Mouse (Mus musculus) left cerebral cortex, postnatal 14 days (tissue): ENCODE data around the gene Mus81. TPM values are rescaled to one million over a fixed set of nuclear protein-coding genes. Genes with fewer than 3 reads are reported as not detected.
"Not testable (repeated sequence)": the region's sequence is repeated elsewhere in the genome, so short reads cannot be mapped to it uniquely, and the experiment has no call there.

Experiments
- DNase-seq, 2 experiments: peaks; one replicate each; pipeline ENCODE4 v3.0.0; 2021 to 2022; ENCODE audit warnings: low spot score in 2 of 2, mixed read lengths in 1 of 2
- intact Hi-C: fragments of 180-260 bp; cut with DNase I; formaldehyde crosslinking; loops from one replicate; pipeline ENCODE4 v1.15.1; 2025
- total RNA-seq, 2 experiments: library from RNA; stranded (reverse); gene quantifications; 2 replicates each; pipeline ENCODE4 v1.2.3; 2021

Gene Mus81
- total RNA-seq, 2 experiments from 2014 or later: 33.7 to 37.0 TPM

DNA sequence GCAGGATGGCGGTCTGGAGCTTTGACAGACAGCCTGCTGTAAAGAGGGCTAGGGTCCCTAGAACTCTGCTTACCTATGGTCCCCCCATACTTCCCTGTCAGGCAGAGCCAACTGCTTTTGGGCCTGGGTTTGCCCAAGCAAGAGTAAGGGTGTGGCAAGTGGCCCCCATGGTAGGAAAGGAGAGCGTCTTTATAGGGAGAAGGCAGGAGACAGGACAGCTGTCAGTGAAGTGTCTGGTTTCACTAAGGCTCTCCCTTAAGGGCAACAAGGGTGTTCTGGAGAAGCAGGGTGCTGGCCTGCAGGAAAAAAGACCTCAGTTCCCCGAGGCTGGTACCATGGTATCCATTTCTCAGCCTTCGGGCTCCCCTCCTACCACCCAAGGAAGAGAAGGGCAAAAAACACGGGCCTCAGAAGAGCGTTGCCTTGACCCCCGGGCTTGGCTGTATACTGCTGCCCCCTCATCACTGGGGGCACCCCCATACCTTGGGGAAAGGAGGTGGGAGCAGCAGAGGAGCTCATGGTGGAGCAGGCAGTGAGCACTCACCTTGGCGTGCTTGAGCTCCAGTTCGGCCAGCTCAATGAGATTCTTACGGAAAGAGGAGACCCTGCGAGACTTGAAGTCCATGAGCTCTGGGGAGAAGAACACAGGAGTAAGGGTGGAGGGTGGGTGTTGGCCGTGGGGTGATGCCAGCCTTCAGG lies 7.3 kb upstream of the Mus81 start:
- DNase-seq: no peak
- intact Hi-C loops: no loop called here

- intact Hi-C loops: no loop called here
- no peak for DNase-seq
Observed at GRCm38 (mm10) chr19:5494314-5494713, 6.1 kb upstream of the Mus81 start.

DNA sequence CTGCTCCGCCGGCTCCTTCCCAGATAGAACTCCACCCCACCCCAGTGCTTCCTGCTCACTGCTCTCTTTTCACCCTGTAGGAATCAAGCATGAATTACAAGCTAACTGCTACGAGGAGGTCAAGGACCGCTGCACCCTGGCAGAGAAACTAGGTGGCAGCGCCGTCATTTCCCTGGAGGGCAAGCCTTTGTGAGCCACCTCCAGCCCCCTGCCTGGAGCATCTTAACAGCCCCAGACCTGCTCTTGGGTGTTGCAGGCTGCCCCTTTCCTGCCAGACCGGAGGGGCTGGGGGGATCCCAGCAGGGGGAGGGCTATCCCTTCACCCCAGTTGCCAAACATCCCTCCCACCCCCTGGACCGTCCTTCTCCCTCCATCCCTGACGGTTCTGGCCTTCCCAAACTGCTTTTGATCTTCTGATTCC lies 5.1 kb upstream of the Mus81 start:
- intact Hi-C loops, DNase-seq: not testable (repeated sequence)

GRCm38 (mm10) chr19:5492641-5493040 lies 4.4 kb upstream of the Mus81 start:
- DNase-seq: no peak
- intact Hi-C loops: no loop called here

- intact Hi-C loops: no loop called here
- DNase-seq: peak; percentile 81 to 83
Observed at GRCm38 (mm10) chr19:5490898-5491708, 2.9 kb upstream of the Mus81 start.

- intact Hi-C loops: no loop called here
- peak; percentile 95 for DNase-seq
Observed at GRCm38 (mm10) chr19:5490313-5490897, 2.2 kb upstream of the Mus81 start, which contains the start of gene Cfl1. TSS of gene Cfl1 (plus strand) at chr19:5490455.

- not testable (repeated sequence) for DNase-seq
- intact Hi-C loops: loop anchor here (2.0 kb wide), 1 partner anchor 29 kb away; the partner anchor contains the start of gene Fibp
Observed at GRCm38 (mm10) chr19:5489721-5490120, 1.5 kb upstream of the Mus81 start.

DNA sequence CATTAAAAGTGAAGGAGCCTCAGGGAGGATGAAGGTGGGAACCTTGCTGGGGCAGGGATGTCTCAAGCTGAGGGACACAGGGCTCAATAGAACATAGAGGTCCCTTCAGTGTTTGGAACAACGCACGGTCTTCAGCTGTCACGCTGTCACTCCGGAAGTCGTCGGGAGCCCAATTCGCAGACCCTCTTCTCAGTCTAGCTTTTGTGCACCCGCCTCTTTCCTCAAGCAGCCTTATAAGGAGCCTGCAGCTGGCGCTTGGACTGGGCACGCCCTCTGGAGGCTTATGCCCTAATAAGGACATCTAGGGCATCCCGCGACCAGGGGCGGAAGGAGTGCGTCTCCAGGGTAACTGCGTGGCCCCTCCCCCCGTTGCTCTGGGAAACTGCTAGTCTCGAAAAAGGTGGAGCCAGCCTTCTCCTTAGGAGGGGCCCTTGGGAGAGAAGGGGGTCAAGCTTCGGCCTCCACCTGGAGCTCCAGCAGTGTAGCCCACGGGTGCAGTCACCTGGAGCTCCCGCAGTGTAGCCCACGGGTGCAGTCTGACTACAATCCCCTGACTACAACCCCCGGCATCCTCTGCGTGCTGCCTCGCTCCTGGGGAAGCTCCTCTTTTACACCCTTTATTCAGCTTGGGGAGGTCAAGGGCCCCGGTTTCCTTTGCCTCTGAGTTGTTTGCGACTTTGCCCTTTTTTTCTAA lies 823 bp upstream of the Mus81 start:
- DNase-seq: peak; percentile 98 to 99
- intact Hi-C loops: loop anchor here (2.0 kb wide), 1 partner anchor 28 kb away; the partner anchor contains the start of gene Fibp

GRCm38 (mm10) chr19:5486771-5487170 lies 1.4 kb downstream of the Mus81 start:
- no peak for DNase-seq
- intact Hi-C loops: no loop called here

- intact Hi-C loops: no loop called here
Observed at GRCm38 (mm10) chr19:5486286-5486685, 1.9 kb downstream of the Mus81 start.

DNA sequence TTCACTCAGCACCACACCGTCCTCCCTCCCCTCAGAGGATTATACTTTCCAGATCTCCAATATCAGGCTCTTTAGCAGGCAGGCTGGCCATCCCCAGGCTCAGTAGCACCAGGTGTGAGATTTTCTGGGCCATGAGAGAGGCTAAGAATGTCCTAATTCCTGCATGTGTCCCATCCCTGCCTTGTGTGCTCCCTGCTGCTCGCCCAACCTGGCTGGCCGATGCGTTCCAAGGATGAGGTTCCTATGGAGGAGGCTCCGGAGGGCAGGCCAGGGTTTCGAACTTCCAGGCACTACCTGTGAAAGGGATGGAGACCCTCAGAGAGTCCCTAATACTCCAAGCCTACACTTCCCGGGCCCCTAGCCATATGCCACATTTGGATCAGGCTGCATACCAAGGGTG lies 2.4 kb downstream of the Mus81 start:
- intact Hi-C loops: no loop called here
- DNase-seq: no peak

More at GRCm38 (mm10) chr19:5486286-5486685, 1.9 kb downstream of the Mus81 start:
- DNase-seq: no peak

- DNase-seq: no peak
- intact Hi-C loops: no loop called here
Observed at GRCm38 (mm10) chr19:5485371-5485770, 2.8 kb downstream of the Mus81 start.

DNA sequence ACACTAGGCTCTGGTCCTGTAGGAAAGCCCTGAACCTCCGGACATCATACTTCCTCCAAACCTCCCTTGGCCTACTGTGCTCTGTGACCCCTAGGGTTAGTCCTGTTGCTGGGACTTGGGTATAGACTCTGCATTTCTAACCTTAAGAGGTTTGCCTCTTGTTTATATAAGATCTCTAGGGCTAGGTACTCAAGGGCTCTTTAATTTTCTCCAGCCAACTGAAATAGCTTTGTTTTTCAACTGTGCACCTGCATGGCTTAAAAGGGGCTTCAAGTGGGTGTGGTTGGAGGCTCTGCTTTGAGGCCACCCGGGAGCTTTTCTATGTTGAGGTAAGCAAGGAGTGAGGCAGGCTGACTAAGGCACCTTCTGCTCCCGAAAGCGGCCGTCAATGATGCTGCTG lies 3.7 kb downstream of the Mus81 start:
- no peak for DNase-seq

DNA sequence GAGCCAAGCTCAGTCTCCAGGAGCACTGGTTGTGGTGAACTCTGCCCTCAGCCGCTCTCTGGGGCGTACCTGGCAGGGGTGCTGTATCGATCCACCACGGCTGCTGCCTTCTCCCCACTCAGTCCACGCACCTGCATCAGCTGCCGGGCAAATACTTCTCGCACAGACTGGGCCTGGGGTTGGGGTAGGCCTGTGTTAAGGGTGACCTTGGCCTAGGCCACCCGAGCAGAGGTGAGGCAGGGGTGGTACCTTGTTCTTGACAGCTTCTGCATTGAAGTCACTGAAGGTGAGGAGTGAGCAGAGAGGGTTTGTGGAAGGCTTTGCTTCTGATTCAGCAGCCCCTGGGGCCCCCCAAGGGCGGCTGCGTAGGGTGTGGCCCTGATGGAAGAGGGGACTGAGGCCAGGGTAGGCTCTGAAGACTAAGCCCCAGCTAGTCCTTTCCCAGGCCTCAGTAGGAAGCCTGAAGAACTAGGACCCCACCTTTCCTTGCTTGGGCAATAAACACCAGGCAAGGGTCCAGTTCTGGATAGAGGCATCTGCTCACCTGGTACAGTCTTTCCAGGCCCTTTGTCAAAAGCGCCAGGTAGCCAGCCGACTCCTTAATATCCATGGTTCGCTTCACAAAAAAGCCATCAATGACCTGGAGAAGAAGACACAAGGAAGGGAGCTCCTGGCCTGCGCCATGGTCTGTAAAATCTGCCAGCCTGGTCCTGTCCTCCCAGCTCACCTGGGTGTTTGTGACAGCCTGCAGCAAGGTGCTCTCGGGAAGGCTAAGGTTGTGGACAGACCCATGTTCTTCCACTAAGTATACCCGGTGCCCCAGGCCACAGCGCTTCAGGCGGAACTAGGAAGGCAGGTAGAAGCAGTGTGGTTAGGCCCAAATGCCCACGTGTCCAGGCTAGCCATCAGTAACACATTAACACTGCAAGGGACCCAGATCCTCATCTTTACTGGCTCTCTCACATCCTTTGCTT lies 4.5 kb downstream of the Mus81 start:
- DNase-seq: no peak
- intact Hi-C loops: no loop called here

More for the DNA sequence above, 3.7 kb downstream of the Mus81 start:
- intact Hi-C loops: no loop called here

DNA sequence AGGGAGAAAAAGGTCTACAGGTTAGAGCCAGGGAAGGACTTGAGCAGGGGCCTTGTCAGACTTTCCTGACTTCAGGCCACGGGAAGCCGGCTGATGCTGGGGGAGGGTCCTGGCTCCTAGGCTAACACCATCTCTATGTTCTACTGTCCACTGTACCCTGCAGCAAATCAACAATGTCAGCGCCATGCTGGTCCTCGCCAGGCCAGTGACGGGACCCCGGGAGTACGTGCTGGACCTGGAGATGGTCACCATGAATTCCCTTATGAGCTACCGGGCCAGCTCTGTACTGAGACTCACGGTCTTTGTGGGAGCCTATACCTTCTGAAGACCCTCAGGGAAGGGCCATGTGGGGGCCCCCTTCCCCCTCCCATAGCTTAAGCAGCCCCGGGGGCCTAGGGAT lies 6.8 kb downstream of the Mus81 start:
- intact Hi-C loops: no loop called here
- DNase-seq: no peak

- intact Hi-C loops: no loop called here
- no peak for DNase-seq
Observed at GRCm38 (mm10) chr19:5480016-5480415, 8.2 kb downstream of the Mus81 start.

DNA sequence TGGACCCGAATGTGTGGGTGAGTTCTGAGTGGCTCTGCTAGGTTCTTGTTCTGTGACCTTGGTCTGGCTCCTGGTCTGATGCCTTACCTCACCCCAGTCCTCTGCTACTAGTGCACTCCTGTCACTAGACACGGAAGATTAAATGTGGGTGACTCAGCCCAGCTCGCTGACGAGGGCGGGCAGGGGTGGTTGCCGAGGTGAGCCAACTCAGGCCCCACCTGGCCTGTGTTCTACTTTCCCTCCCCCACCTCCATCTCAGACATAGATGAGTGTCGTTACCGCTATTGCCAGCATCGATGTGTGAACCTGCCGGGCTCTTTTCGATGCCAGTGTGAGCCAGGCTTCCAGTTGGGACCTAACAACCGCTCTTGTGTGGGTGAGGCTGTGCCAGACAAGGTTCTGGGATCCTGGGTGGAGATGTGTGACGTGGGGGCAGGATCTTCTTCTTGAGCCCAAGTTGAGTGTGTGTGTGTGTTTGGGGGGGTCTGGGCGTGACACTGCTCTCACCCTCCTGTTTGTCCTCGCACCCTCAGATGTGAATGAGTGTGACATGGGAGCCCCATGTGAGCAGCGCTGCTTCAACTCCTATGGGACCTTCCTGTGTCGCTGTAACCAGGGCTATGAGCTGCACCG lies 10.4 kb downstream of the Mus81 start:
- no peak for DNase-seq
- intact Hi-C loops: no loop called here
